Mouse (Mus musculus): ENCODE results near the gene Nmt2. TPM values are rescaled to one million over a fixed set of nuclear protein-coding genes. Genes with fewer than 3 reads are reported as not detected.

Gene Nmt2
- polyA plus RNA-seq, 1 experiment from 2014 or later: 38.8 TPM

GRCm38 (mm10) chr2:3365127-3365526, 81.1 kb downstream of the Nmt2 start:
- H3K27me3 ChIP-seq (ENCODE audit: control insufficient read depth, insufficient read depth, low read depth, low read length): no peaks in the 10 kb centered on the region
- H3K4me3 ChIP-seq (ENCODE audit: low read length): no peak overlapping the region
- ATAC-seq (ENCODE audit: low read depth): no peak
- H3K9ac ChIP-seq (ENCODE audit: low read length): no peak overlapping the region
- no peaks in the 10 kb centered on the region for H3K9me3 ChIP-seq (ENCODE audit: control insufficient read depth, low read length)
- H3K36me3 ChIP-seq (ENCODE audit: control insufficient read depth, insufficient read depth, low read length): no peaks in the 10 kb centered on the region
- H3K27ac ChIP-seq (ENCODE audit: low read length): no peak overlapping the region
- WGBS: 61% methylated on average over 4 of the region's 4 CpGs
- H3K4me2 ChIP-seq (ENCODE audit: low read depth, low read length): no peak overlapping the region
- no peaks in the 10 kb centered on the region for H3K4me1 ChIP-seq (replicated peaks; ENCODE audit: control insufficient read depth, insufficient read depth, low read length)

Other genes with a start within 250 kb of the Nmt2 start
- gene Fam171a1, start 170.0 kb upstream of the Nmt2 start, polyA plus RNA-seq (2015; fragmentation: Nextera tagmentation; extraction: Ambion mirVana): 49.7 and 54.6 TPM in 2 replicates
- 16.2 and 17.6 TPM in 2 replicates for gene Rpp38, start 48.4 kb downstream of the Nmt2 start, polyA plus RNA-seq (2015; fragmentation: Nextera tagmentation; extraction: Ambion mirVana)
- 1.3 and 2.3 TPM in 2 replicates for gene Acbd7, start 52.0 kb downstream of the Nmt2 start, polyA plus RNA-seq (2015; fragmentation: Nextera tagmentation; extraction: Ambion mirVana)
- not detected in 2 replicates for gene Olah, start 113.0 kb downstream of the Nmt2 start, polyA plus RNA-seq (2015; fragmentation: Nextera tagmentation; extraction: Ambion mirVana)
- 30.4 and 34.8 TPM in 2 replicates for gene Meig1, start 138.4 kb downstream of the Nmt2 start, polyA plus RNA-seq (2015; fragmentation: Nextera tagmentation; extraction: Ambion mirVana)
- 6.6 and 7.3 TPM in 2 replicates for gene Dclre1c, start 139.9 kb downstream of the Nmt2 start, polyA plus RNA-seq (2015; fragmentation: Nextera tagmentation; extraction: Ambion mirVana)
- gene Suv39h2, start 190.8 kb downstream of the Nmt2 start, polyA plus RNA-seq (2015; fragmentation: Nextera tagmentation; extraction: Ambion mirVana): 10.8 and 13.5 TPM in 2 replicates
- gene Gm45902, start 228.6 kb downstream of the Nmt2 start, polyA plus RNA-seq (2015; fragmentation: Nextera tagmentation; extraction: Ambion mirVana): 5.1 and 5.2 TPM in 2 replicates
- gene Hspa14, start 228.6 kb downstream of the Nmt2 start, polyA plus RNA-seq (2015; fragmentation: Nextera tagmentation; extraction: Ambion mirVana): 98.6 and 107 TPM in 2 replicates
- gene Cdnf, start 228.8 kb downstream of the Nmt2 start, polyA plus RNA-seq (2015; fragmentation: Nextera tagmentation; extraction: Ambion mirVana): 0.18 and 0.25 TPM in 2 replicates

Measured in lung, embryonic 16.5 days (tissue).